Mouse (Mus musculus) retina, adult 2 months (tissue): ENCODE results near the gene Mdm4.
A peak's percentile ranks its signal among the peaks of the same experiment; 100 is the strongest.
"Not testable (repeated sequence)": the region's sequence is repeated elsewhere in the genome, so short reads cannot be mapped to it uniquely, and the experiment has no call there.

Experiments
- DNase-seq: peaks from one replicate; pipeline ENCODE4 v3.0.0-alpha.2; 2012; ENCODE audit warnings: low read depth, low spot score

Mdm4 gene

GRCm38 (mm10) chr1:133020137-133020894 lies 10.0 kb downstream of the Mdm4 start:
- DNase-seq, result no peak

- DNase-seq, result no peak
These were observed 11.0 kb downstream of the Mdm4 start for GRCm38 (mm10) chr1:133019312-133019711.

- DNase-seq, result no peak
These were observed 11.8 kb downstream of the Mdm4 start for GRCm38 (mm10) chr1:133018580-133018979.

GRCm38 (mm10) chr1:133016775-133017428 lies 13.5 kb downstream of the Mdm4 start:
- DNase-seq, result no peak

GRCm38 (mm10) chr1:133014196-133014595 lies 16.2 kb downstream of the Mdm4 start:
- DNase-seq, result no peak

GRCm38 (mm10) chr1:133013331-133013730 lies 17.0 kb downstream of the Mdm4 start:
- no peak for DNase-seq

GRCm38 (mm10) chr1:133011955-133012841 lies 18.2 kb downstream of the Mdm4 start:
- no peak for DNase-seq

GRCm38 (mm10) chr1:133006571-133006970 lies 23.8 kb downstream of the Mdm4 start:
- DNase-seq, result no peak

GRCm38 (mm10) chr1:133000347-133000746 lies 30.0 kb downstream of the Mdm4 start:
- DNase-seq, result no peak

- no peak for DNase-seq
These were observed 38.8 kb downstream of the Mdm4 start for GRCm38 (mm10) chr1:132991580-132991979.

- DNase-seq, result no peak
These were observed 39.6 kb downstream of the Mdm4 start for GRCm38 (mm10) chr1:132990733-132991132.

GRCm38 (mm10) chr1:132988556-132989459 lies 41.6 kb downstream of the Mdm4 start:
- DNase-seq, result not testable (repeated sequence)

GRCm38 (mm10) chr1:132982728-132983127 lies 47.6 kb downstream of the Mdm4 start:
- peak; percentile 25 for DNase-seq

- DNase-seq, result no peak
These were observed 49.1 kb downstream of the Mdm4 start for GRCm38 (mm10) chr1:132981232-132981631.

GRCm38 (mm10) chr1:132977402-132977801 lies 53.0 kb downstream of the Mdm4 start:
- no peak for DNase-seq

GRCm38 (mm10) chr1:132968659-132969058 lies 61.7 kb downstream of the Mdm4 start:
- peak; percentile 43 for DNase-seq

- DNase-seq, result no peak
These were observed 65.7 kb downstream of the Mdm4 start for GRCm38 (mm10) chr1:132964691-132965090.

GRCm38 (mm10) chr1:132964106-132964505 lies 66.3 kb downstream of the Mdm4 start:
- no peak for DNase-seq

- DNase-seq, result no peak
These were observed 68.6 kb downstream of the Mdm4 start for GRCm38 (mm10) chr1:132961751-132962150.

- DNase-seq, result no peak
These were observed 73.6 kb downstream of the Mdm4 start for GRCm38 (mm10) chr1:132956809-132957208.

GRCm38 (mm10) chr1:132947811-132948210 lies 82.5 kb downstream of the Mdm4 start:
- DNase-seq, result no peak
